Mouse (Mus musculus) kidney, postnatal 10 days (tissue): Measurements from ENCODE around the gene G530012D18Rik.
"Not testable (repeated sequence)": the region's sequence is repeated elsewhere in the genome, so short reads cannot be mapped to it uniquely, and the experiment has no call there.

Experiments
- DNase-seq: peaks from one replicate; pipeline ENCODE4 v3.0.0; 2021; ENCODE audit warnings: mixed read lengths

Gene G530012D18Rik

GRCm38 (mm10) chr1:85617161-85617560 lies 41.7 kb downstream of the G530012D18Rik start:
- DNase-seq = not testable (repeated sequence)

- not testable (repeated sequence) for DNase-seq
These were observed 43.2 kb downstream of the G530012D18Rik start for GRCm38 (mm10) chr1:85618689-85619088.
